Mouse (Mus musculus) MEL (cell line): ENCODE data around the gene Ccdc171. TPM values are rescaled to one million over a fixed set of nuclear protein-coding genes. Genes with fewer than 3 reads are reported as not detected.

Experiments
- DNase-seq: peaks from one replicate; pipeline ENCODE4 v3.0.0; 2011; ENCODE audit warnings: low read depth, low spot score
- H3K27ac ChIP-seq: 2 replicates; pipeline ENCODE4 v1.5.1; 2012; ENCODE audit warnings: low read depth, mild to moderate bottlenecking, control low read depth, low read length, moderate library complexity; ENCODE audit not compliant: control insufficient read depth
- H3K27me3 ChIP-seq, 2 experiments: fragments of 150-350 bp in 1 of 2; sonication (generic) in 1 of 2; 2 replicates each; pipeline ENCODE4 v1.6.1; 2012; ENCODE audit warnings: low read length in 2 of 2, mild to moderate bottlenecking in 2 of 2, improper control_type of control experiment in 1 of 2, moderate library complexity in 1 of 2; ENCODE audit not compliant: insufficient read depth in 2 of 2, control insufficient read depth in 1 of 2
- H3K36me3 ChIP-seq, 2 experiments: 2 replicates each; pipeline ENCODE4 v1.6.1; 2012 to 2014; ENCODE audit warnings: low read length in 2 of 2, improper control_type of control experiment in 1 of 2, inconsistent platforms in 1 of 2, mild to moderate bottlenecking in 1 of 2; ENCODE audit not compliant: insufficient read depth in 2 of 2, control insufficient read depth in 1 of 2
- H3K4me1 ChIP-seq, 2 experiments: fragments of 150-350 bp in 1 of 2; sonication (generic) in 1 of 2; 2 replicates each; pipeline ENCODE4 v1.6.1; 2012; ENCODE audit warnings: low read length in 2 of 2, improper control_type of control experiment in 1 of 2, mild to moderate bottlenecking in 1 of 2; ENCODE audit not compliant: insufficient read depth in 2 of 2, control insufficient read depth in 1 of 2
- H3K4me3 ChIP-seq, 2 experiments: fragments of 150-350 bp in 1 of 2; sonication (generic) in 1 of 2; 2 replicates each; pipeline ENCODE4 v1.5.1; 2012; ENCODE audit warnings: low read depth in 2 of 2, low read length in 2 of 2, mild to moderate bottlenecking in 2 of 2, moderate library complexity in 2 of 2, control low read depth in 1 of 2, improper control_type of control experiment in 1 of 2; ENCODE audit not compliant: control insufficient read depth in 1 of 2, insufficient read depth in 1 of 2
- H3K79me2 ChIP-seq: 2 replicates; pipeline ENCODE4 v1.6.1; 2012; ENCODE audit warnings: mild to moderate bottlenecking, low read length, moderate library complexity; ENCODE audit not compliant: control insufficient read depth, poor library complexity, insufficient read depth
- H3K9ac ChIP-seq: 2 replicates; pipeline ENCODE4 v1.6.1; 2012; ENCODE audit warnings: low read depth, mild to moderate bottlenecking, control low read depth, low read length, moderate library complexity; ENCODE audit not compliant: control insufficient read depth, poor library complexity, severe bottlenecking
- H3K9me3 ChIP-seq: fragments of 150-350 bp; sonication (generic); replicated peaks from 2 replicates; pipeline ENCODE4 v1.6.1; 2012; ENCODE audit warnings: mild to moderate bottlenecking, low read length, improper control_type of control experiment, moderate library complexity; ENCODE audit not compliant: insufficient read depth
- CTCF ChIP-seq, 3 experiments: IDR thresholded peaks in 2 of 3; conservative IDR thresholded peaks in 1 of 3; 2 replicates each; pipeline ENCODE4 v1.5.1; 2011 to 2012; ENCODE audit warnings: low read length in 3 of 3, low read depth in 2 of 3, mild to moderate bottlenecking in 2 of 3, improper control_type of control experiment in 1 of 3, inconsistent platforms in 1 of 3, mixed read lengths in 1 of 3, moderate library complexity in 1 of 3; ENCODE audit not compliant: control insufficient read depth in 1 of 3, insufficient read depth in 1 of 3, poor library complexity in 1 of 3, severe bottlenecking in 1 of 3
- E2F4 ChIP-seq: IDR thresholded peaks from 2 replicates; pipeline ENCODE4 v1.6.1; 2011; ENCODE audit warnings: low read depth, low read length, improper control_type of control experiment, borderline replicate concordance
- ETS1 ChIP-seq: IDR thresholded peaks from 2 replicates; pipeline ENCODE4 v1.6.1; 2012; ENCODE audit warnings: low read depth, mild to moderate bottlenecking, inconsistent platforms, low read length, improper control_type of control experiment, moderate library complexity
- GATA1 ChIP-seq: IDR thresholded peaks from 2 replicates; pipeline ENCODE4 v1.6.1; 2011; ENCODE audit warnings: low read depth, low read length, improper control_type of control experiment
- KAT2A ChIP-seq: conservative IDR thresholded peaks from 2 replicates; pipeline ENCODE4 v1.6.1; 2012; ENCODE audit warnings: low read depth, low read length, improper control_type of control experiment, inconsistent platforms
- MAZ ChIP-seq: IDR thresholded peaks from 2 replicates; pipeline ENCODE4 v1.6.1; 2012; ENCODE audit warnings: low read depth, mild to moderate bottlenecking, inconsistent platforms, low read length, improper control_type of control experiment
- MXI1 ChIP-seq: IDR thresholded peaks from 2 replicates; pipeline ENCODE4 v1.6.1; 2011; ENCODE audit warnings: mild to moderate bottlenecking, low read depth, low read length, improper control_type of control experiment
- MYB ChIP-seq: IDR thresholded peaks from 2 replicates; pipeline ENCODE4 v1.6.1; 2011; ENCODE audit warnings: mild to moderate bottlenecking, low read depth, low read length, improper control_type of control experiment
- NRF1 ChIP-seq: IDR thresholded peaks from 2 replicates; pipeline ENCODE4 v1.6.1; 2014; ENCODE audit warnings: low read depth, mild to moderate bottlenecking, inconsistent platforms, low read length, improper control_type of control experiment, moderate library complexity; ENCODE audit not compliant: poor library complexity, insufficient read depth, severe bottlenecking
- POLR2A ChIP-seq, 2 experiments: IDR thresholded peaks; 2 replicates each; pipeline ENCODE4 v1.6.1; 2011 to 2012; ENCODE audit warnings: low read length in 2 of 2, mild to moderate bottlenecking in 2 of 2, control low read depth in 1 of 2, improper control_type of control experiment in 1 of 2, low read depth in 1 of 2, moderate library complexity in 1 of 2; ENCODE audit not compliant: control insufficient read depth in 1 of 2, insufficient read depth in 1 of 2, poor library complexity in 1 of 2
- POLR2AphosphoS2 ChIP-seq: IDR thresholded peaks from 2 replicates; pipeline ENCODE4 v1.6.1; 2011; ENCODE audit warnings: low read length, improper control_type of control experiment
- POLR2AphosphoS5 ChIP-seq: IDR thresholded peaks from 2 replicates; pipeline ENCODE4 v1.6.1; 2012; ENCODE audit warnings: low read depth, borderline replicate concordance, mild to moderate bottlenecking, inconsistent platforms, low read length, moderate library complexity, mixed read lengths
- RAD21 ChIP-seq: IDR thresholded peaks from 2 replicates; pipeline ENCODE4 v1.6.1; 2011; ENCODE audit warnings: mild to moderate bottlenecking, low read depth, low read length, improper control_type of control experiment
- SIN3A ChIP-seq: IDR thresholded peaks from 2 replicates; pipeline ENCODE4 v1.6.1; 2012; ENCODE audit warnings: low read length, improper control_type of control experiment, inconsistent platforms
- SMC3 ChIP-seq: IDR thresholded peaks from 2 replicates; pipeline ENCODE4 v1.6.1; 2011; ENCODE audit warnings: low read depth, low read length, improper control_type of control experiment
- TCF12 ChIP-seq: IDR thresholded peaks from 2 replicates; pipeline ENCODE4 v1.6.1; 2014; ENCODE audit warnings: low read depth, mild to moderate bottlenecking, inconsistent platforms, low read length, improper control_type of control experiment, moderate library complexity
- UBTF ChIP-seq: IDR thresholded peaks from 2 replicates; pipeline ENCODE4 v1.6.1; 2012; ENCODE audit warnings: low read depth, mild to moderate bottlenecking, inconsistent platforms, low read length, improper control_type of control experiment, moderate library complexity, borderline replicate concordance; ENCODE audit not compliant: insufficient read depth
- USF1 ChIP-seq: IDR thresholded peaks from 2 replicates; pipeline ENCODE4 v1.6.1; 2014; ENCODE audit warnings: low read depth, mild to moderate bottlenecking, inconsistent platforms, low read length, improper control_type of control experiment, moderate library complexity
- USF2 ChIP-seq, 2 experiments: IDR thresholded peaks; 2 replicates each; pipeline ENCODE4 v1.6.1; 2011 to 2012; ENCODE audit warnings: improper control_type of control experiment in 2 of 2, low read length in 2 of 2, borderline replicate concordance in 1 of 2, inconsistent platforms in 1 of 2, low read depth in 1 of 2, mild to moderate bottlenecking in 1 of 2; ENCODE audit not compliant: insufficient read depth in 1 of 2
- ZC3H11A ChIP-seq: IDR thresholded peaks from 2 replicates; pipeline ENCODE4 v1.6.1; 2012; ENCODE audit warnings: low read depth, mild to moderate bottlenecking, inconsistent platforms, low read length, improper control_type of control experiment
- ZKSCAN1 ChIP-seq: IDR thresholded peaks from 2 replicates; pipeline ENCODE4 v1.6.1; 2012; ENCODE audit warnings: low read depth, mild to moderate bottlenecking, inconsistent platforms, low read length, improper control_type of control experiment, moderate library complexity
- polyA plus RNA-seq, 2 experiments: library from polyadenylated mRNA; stranded (reverse) in 1 of 2; unstranded in 1 of 2; fragments of >175 nt in 1 of 2; fragments of >200 nt in 1 of 2; gene quantifications; 2 replicates each; pipeline versions ENCODE4 v1.2.1 to v1.2.4; 2012; ENCODE audit warnings: low replicate concordance in 2 of 2, low read depth in 1 of 2; ENCODE audit not compliant: insufficient read length in 2 of 2, insufficient read depth in 1 of 2, missing spikeins in 1 of 2
- total RNA-seq: library from RNA; depleted of rRNA; stranded (reverse); fragments of 300-350 nt; gene quantifications from 2 replicates; pipeline ENCODE4 v1.2.3, GENCODE M21; 2012

Ccdc171 gene
- total and polyA plus RNA-seq, 3 experiments: 1.6 to 1.8 TPM; not detected in 1

DNA sequence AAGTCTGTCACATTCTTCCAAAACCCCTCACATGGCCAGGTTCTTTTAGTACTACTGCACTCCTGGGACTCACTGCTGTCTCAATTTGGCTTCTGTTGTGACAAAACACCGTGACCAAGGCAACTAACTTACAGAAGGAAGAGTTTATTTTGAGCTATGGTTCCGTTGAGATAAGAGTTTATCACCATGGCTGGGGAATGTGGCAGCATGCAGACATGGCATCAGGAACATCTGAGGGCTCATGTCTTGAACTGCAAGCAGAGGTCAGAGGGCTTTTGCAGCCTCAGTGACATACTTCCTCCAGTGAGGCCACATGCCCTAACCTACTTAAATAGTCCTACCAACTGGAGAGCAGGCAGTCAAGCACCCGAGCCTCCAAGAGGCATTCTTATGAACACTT is 51.0 kb downstream of the Ccdc171 start (continued):
- TF ChIP-seq ZC3H11A: no peak
- peak; percentile 90 for TF ChIP-seq SIN3A

DNA sequence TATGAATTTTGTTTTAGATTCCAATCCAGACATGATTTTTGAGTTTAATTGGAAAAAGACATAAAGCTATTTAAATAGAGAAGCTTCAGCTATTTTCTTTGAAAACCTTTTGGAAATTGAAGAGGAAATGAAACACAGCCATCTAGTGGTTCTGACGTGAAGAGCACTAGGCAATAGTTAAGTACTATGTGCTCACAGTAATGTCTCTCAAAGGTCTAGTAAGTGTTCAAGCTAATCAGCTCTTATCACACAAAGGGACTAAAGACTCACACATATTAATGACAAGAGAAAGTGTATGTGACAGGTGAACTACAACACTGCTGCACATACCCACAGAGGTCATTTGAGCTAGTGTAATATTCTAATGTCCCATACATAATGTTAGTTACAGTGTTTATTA is 54.8 kb downstream of the Ccdc171 start:
- Histone ChIP-seq H3K36me3 (peaks cover 0 to 18% of the 10 kb centered on the region in 2 experiments; a peak in 2 of 4 replicates), H3K4me1 (peaks cover 10 to 15% of the 10 kb centered on the region in 2 experiments), H3K27me3 (no peaks in the 10 kb centered on the region), H3K4me3 (no peak overlapping the region), H3K27ac (no peak overlapping the region), H3K79me2 (no peaks in the 10 kb centered on the region), H3K9ac (no peak overlapping the region), H3K9me3 (no peaks in the 10 kb centered on the region)
- DNase-seq: peak; percentile 60
- TF ChIP-seq RAD21 (peak; percentile 82), NRF1 (no peak), USF2 (IDR thresholded peaks at IDR 0.05; ENCODE audit: borderline replicate concordance in 1 of 2, insufficient read depth in 1 of 2, low read depth in 1 of 2, low read length in 2 of 2) (no peak), POLR2AphosphoS2 (no peak), CTCF (IDR thresholded peaks at IDR 0.05 in 2 of 3, conservative IDR thresholded peaks at IDR 0.05 in 1 of 3; ENCODE audit: control insufficient read depth in 1 of 3, insufficient read depth in 1 of 3, low read depth in 2 of 3, low read length in 3 of 3, poor library complexity in 1 of 3, severe bottlenecking in 1 of 3) (peak in 2 of 3 experiments; percentile 45 to 75; a peak in 4 of 6 replicates), MXI1 (no peak), POLR2AphosphoS5 (no peak), ZC3H11A (peak; percentile 51), USF1 (no peak), E2F4 (no peak), SMC3 (peak; percentile 62), ZKSCAN1 (no peak), POLR2A (IDR thresholded peaks at IDR 0.05; ENCODE audit: control insufficient read depth in 1 of 2, insufficient read depth in 1 of 2, low read depth in 1 of 2, low read length in 2 of 2, poor library complexity in 1 of 2) (no peak), GATA1 (peak; percentile 33; the same call in 1 of the 2 replicates), UBTF (no peak), KAT2A (no peak), ETS1 (no peak), MAZ (no peak), MYB (no peak), TCF12 (no peak)
